Mouse (Mus musculus) effector memory CD4-positive, alpha-beta T cell, adult 7 months (primary cell): ENCODE data around the gene Tpp1. TPM values are rescaled to one million over a fixed set of nuclear protein-coding genes. Genes with fewer than 3 reads are reported as not detected.

Experiments used
- polyA plus RNA-seq: library from polyadenylated mRNA; unstranded; fragments of 100-300 nt; shearing (Covaris generic); gene quantifications from one replicate; pipeline ENCODE4 v1.2.1, GENCODE M21; 2017

Tpp1 gene
- polyA plus RNA-seq: 65.4 TPM

DNA sequence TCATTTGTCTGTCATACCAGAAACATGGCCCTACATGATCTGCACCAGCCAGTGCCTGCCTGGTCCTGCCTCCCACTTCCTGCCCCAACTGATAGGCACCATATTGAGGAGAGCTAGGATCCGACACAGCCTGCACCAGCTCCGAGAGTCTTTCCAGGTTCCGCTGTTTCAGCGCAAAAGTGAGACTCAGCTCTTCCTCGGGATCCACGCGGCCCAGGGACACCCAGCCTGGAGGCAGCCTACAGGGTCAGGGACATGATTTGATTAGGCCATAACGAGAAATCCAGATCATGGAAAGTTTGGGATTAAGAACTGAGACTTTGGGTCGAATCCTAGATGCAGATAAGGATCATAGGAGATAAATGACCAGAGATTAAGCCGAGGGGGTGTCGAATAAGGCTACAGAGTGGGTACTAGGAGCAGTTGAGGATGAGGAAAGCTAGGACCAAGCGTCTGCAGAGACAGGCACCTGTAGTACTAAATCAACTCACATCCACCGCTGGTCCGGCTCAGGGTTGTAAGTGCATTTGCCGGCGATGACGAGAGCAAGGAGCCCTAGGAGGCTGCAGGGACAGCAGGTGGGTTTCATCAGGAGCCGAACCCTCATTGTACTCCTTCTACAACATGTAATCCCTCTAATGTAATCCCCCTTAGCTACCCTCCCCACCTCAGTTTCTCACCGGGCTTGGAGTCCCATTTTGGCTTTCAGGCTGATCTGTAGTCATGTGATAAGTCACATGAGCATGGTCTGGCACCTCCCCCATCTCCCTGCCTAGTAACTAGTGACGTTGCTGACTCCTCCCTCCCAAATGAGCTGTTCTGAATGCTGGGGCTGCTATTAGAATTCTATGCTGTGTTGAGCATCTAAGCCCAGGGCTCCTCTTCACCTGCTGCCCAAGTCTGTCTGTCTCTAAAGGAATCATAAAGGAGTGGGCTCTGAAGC lies at the start of gene Tpp1:
Tpp1 (minus strand) TSS at position 745 of the 943 bp plus-strand sequence.

DNA sequence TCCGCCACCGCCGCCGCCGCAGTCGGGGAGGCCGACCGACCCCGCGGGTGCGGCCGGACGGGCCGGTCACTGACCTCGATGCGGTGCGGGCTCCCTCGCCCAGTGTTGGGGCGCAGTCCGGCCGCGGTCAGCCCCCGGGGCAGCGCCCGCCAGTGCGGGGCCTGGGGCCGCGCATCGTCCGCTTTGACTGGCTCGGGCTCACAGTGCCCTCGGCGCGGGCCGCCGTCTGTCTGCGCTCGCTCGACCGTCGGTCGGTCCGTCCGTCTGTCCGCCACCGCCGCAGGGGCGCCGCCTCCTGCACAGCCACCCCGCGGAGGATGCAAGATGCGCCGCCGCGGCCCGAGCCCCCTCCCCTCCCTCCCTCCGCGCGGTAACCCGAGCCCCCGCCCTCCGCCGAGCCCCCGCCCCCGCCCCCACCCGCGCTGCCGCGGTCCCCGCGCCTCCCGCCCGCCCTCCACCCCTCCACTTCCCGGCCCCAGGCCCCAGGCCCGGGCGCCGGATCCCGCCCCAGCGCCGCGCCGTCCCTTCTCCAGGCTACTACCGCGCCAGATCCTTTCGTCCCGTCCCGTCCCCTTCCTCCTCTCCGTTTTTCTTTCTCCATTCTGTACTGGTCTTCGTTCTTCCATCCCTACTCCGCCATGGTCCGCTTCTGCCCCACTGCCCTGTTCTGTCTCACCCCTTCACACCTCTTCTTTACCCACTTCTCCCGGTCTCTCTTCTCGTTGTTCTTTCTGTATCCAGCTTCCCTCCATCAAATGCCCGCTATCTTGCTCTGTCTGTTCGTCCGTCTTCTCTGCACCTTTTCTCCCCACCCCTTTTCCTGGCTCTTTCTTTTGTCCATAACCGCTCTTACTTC lies 35.5 kb upstream of the Tpp1 start, which contains the start of gene Dchs1:
Dchs1 (minus strand) TSS at position 370 of the 856 bp plus-strand sequence.

DNA sequence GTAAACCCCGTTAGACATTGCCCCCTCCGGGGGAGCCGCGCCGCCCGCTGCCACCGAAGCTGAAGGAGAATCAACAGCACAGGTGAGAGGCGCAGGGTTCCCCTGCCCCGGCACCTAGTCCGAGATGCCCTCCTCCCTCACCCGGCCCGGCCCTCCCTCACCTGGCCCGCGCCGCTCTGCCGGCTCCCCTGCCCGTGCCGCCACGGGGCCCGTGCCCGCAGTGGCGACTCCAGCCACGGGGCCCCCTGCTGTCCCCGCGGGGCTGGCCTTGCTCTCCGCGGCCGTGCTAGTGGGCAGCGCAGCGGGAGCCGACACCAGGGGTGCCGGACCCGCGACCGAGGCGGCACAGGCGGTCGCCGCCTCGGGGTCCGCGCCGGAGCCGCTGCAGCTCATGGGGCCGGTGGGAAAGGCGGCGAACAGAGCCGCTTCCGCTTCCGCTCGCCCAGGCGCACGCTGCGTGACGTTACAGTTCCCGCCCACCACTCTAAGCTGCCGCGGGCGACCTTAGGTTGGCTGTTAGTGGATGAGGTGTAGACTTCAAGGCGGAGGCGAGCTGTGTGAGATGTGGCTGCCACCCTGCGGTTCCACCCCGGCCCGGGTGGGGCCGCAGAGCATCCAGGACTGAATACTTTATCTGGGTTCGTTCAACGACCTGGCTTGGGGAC lies 8.0 kb downstream of the Tpp1 start, which contains the start of gene Taf10:
Taf10 (minus strand) TSS at position 436 of the 665 bp plus-strand sequence.

DNA sequence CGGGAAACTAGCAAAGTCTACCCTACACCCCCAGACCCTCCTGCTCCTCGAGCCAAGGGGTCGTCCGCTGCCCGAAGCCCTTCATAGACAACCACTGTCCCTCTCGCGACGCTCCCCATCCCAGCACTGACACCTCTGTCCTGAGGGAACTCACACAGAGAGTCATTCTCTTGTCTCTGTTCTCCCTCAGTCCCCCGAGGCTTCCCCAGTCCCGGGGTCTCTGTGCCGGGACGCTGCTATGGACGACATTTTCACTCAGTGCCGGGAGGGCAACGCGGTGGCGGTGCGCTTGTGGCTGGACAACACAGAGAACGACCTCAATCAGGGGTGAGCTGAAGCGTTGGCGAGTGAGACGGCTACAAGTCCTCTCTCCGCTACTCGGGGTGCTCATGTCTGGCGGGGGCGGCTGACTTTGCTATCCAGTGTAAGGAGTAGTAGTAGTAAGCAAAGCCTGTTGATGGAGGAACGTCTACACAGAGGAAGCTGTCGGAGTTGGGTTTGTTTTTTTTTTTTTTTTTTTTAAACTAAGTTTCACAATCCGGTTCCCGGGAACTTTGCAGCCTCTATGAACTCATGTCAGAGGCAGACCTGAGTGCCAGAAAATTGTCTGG lies 15.0 kb downstream of the Tpp1 start, which contains the start of gene Rrp8:
Rrp8 (minus strand) TSS at position 475 of the 611 bp plus-strand sequence.

DNA sequence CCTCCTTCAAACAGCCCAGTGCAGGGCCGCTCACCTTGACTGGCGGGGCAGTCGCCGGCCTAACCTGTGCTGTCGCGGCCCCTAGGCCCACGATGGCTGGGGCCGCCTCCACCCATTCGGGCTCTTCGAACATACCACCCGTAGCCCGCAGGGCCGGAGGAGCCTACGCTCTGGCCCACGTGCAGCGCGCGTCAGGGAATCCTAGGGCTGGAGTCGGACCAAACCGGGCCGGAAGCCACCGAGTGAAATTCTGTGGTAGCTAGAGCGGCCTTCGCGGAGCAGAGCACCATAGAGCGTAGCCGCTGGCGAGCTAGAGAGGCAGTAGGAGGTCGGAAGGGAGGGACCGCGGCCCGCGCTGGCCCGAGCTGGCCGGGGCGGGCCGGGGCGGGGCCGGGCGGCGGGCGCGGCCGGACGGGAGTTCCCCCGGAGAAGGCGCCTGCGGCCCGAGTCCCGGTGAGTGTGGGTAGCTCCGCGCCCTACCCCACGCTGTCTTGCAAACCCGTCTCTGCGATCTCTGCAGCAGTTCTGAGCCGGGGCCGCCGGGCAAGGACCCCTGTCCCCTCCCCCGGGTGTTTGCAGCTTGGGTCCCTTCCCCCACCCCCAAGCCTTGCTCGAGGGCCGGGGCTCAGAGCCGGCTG lies 15.7 kb downstream of the Tpp1 start, which contains the start of gene Ilk:
Ilk (plus strand) TSS at position 329 of the 638 bp plus-strand sequence.

Other genes with a start within 250 kb of the Tpp1 start
- gene Smpd1, start 197.9 kb downstream of the Tpp1 start, polyA plus RNA-seq: 18.3 TPM
- 8.5 TPM for gene Apbb1, start 170.6 kb downstream of the Tpp1 start, polyA plus RNA-seq
- not detected for gene Hpx, start 152.1 kb downstream of the Tpp1 start, polyA plus RNA-seq
- gene Trim3, start 118.7 kb downstream of the Tpp1 start, polyA plus RNA-seq: 4.5 TPM
- gene Timm10b, start 112.2 kb downstream of the Tpp1 start, polyA plus RNA-seq: 97.1 TPM
- 14.5 TPM for gene Arfip2, start 111.8 kb downstream of the Tpp1 start, polyA plus RNA-seq
- 10.6 TPM for gene Gm45799, start 111.7 kb downstream of the Tpp1 start, polyA plus RNA-seq
- gene Dnhd1, start 101.4 kb downstream of the Tpp1 start, polyA plus RNA-seq: 3.6 TPM
- 139 TPM for gene Ilk, start 15.6 kb downstream of the Tpp1 start, polyA plus RNA-seq
- gene Rrp8, start 14.8 kb downstream of the Tpp1 start, polyA plus RNA-seq: 15.7 TPM
- 283 TPM for gene Taf10, start 7.9 kb downstream of the Tpp1 start, polyA plus RNA-seq
- gene Dchs1, start 35.4 kb upstream of the Tpp1 start, polyA plus RNA-seq: not detected
- gene Mrpl17, start 58.9 kb upstream of the Tpp1 start, polyA plus RNA-seq: 83.1 TPM
- 96.0 TPM for gene Gm4070, start 201.7 kb upstream of the Tpp1 start, polyA plus RNA-seq